Mouse (Mus musculus) kidney, embryonic 14.5 days (tissue): ENCODE measurements around the gene Ldlr. TPM values are rescaled to one million over a fixed set of nuclear protein-coding genes. Genes with fewer than 3 reads are reported as not detected.
"Not testable (repeated sequence)": the region's sequence is repeated elsewhere in the genome, so short reads cannot be mapped to it uniquely, and the experiment has no call there.

Source experiments
- ATAC-seq: fragments of 200-750 bp; cut with Nextera tagmentation; 2 replicates; pipeline ENCODE4 v1.8.0; 2017; ENCODE audit warnings: moderate number of reproducible peaks, mild to moderate bottlenecking, moderate TSS enrichment, moderate library complexity; ENCODE audit not compliant: low FRiP score, low TSS enrichment
- H3K27ac ChIP-seq: fragments of 300-500 bp; sonication (generic); 2 replicates; pipeline ENCODE4 v1.5.1; 2014; ENCODE audit warnings: low read depth, mild to moderate bottlenecking, low read length, moderate library complexity, mixed read lengths
- H3K27me3 ChIP-seq: fragments of 300-500 bp; sonication (generic); 2 replicates; pipeline ENCODE4 v1.6.1; 2014; ENCODE audit warnings: mild to moderate bottlenecking, low read length; ENCODE audit not compliant: control insufficient read depth, insufficient read depth
- H3K36me3 ChIP-seq: fragments of 300-500 bp; sonication (generic); 2 replicates; pipeline ENCODE4 v1.6.1; 2014; ENCODE audit warnings: low read length, mixed read lengths; ENCODE audit not compliant: control insufficient read depth, insufficient read depth
- H3K4me1 ChIP-seq: fragments of 300-500 bp; sonication (generic); 2 replicates; pipeline ENCODE4 v1.6.1; 2014; ENCODE audit warnings: low read length, mixed read lengths; ENCODE audit not compliant: control insufficient read depth, insufficient read depth
- H3K4me2 ChIP-seq: fragments of 300-500 bp; sonication (generic); replicated peaks from 2 replicates; pipeline ENCODE4 v1.6.1; 2014; ENCODE audit warnings: low read depth, mild to moderate bottlenecking, low read length
- H3K4me3 ChIP-seq: fragments of 300-500 bp; sonication (generic); 2 replicates; pipeline ENCODE4 v1.5.1; 2014; ENCODE audit warnings: mild to moderate bottlenecking, low read length
- H3K9ac ChIP-seq: fragments of 300-500 bp; sonication (generic); 2 replicates; pipeline ENCODE4 v1.6.1; 2014; ENCODE audit warnings: low read depth, mild to moderate bottlenecking, low read length, moderate library complexity
- H3K9me3 ChIP-seq: fragments of 300-500 bp; sonication (generic); 2 replicates; pipeline ENCODE4 v1.6.1; 2016; ENCODE audit warnings: low read length; ENCODE audit not compliant: control insufficient read depth
- WGBS: fragments of 180-500 bp; shearing (Covaris S2); extraction: QIAGEN DNeasy Blood & Tissue Kit; methylation state at CpG from one replicate; pipeline ENCODE4 v1.1.7; 2014; 5-methylcytosine and 5-hydroxymethylcytosine counted together
- polyA plus RNA-seq: library from polyadenylated mRNA; unstranded; fragments of >200 nt; fragmentation: Nextera tagmentation; extraction: Ambion mirVana; gene quantifications from 2 replicates; pipeline ENCODE4 v1.2.1, GENCODE M21; 2014

Ldlr gene
- polyA plus RNA-seq, 1 experiment from 2014 or later = 15.8 TPM

GRCm38 (mm10) chr9:21694071-21694470 is 29.2 kb upstream of the Ldlr start:
- no peaks in the 10 kb centered on the region for H3K4me1 ChIP-seq
- H3K27me3 ChIP-seq = no peaks in the 10 kb centered on the region
- no peak overlapping the region for H3K9ac ChIP-seq
- no peak overlapping the region for H3K4me3 ChIP-seq
- no peak overlapping the region for H3K4me2 ChIP-seq
- no peak overlapping the region for H3K27ac ChIP-seq
- no peaks in the 10 kb centered on the region for H3K9me3 ChIP-seq
- peaks cover 79% of the 10 kb centered on the region for H3K36me3 ChIP-seq
- ATAC-seq = no peak

DNA sequence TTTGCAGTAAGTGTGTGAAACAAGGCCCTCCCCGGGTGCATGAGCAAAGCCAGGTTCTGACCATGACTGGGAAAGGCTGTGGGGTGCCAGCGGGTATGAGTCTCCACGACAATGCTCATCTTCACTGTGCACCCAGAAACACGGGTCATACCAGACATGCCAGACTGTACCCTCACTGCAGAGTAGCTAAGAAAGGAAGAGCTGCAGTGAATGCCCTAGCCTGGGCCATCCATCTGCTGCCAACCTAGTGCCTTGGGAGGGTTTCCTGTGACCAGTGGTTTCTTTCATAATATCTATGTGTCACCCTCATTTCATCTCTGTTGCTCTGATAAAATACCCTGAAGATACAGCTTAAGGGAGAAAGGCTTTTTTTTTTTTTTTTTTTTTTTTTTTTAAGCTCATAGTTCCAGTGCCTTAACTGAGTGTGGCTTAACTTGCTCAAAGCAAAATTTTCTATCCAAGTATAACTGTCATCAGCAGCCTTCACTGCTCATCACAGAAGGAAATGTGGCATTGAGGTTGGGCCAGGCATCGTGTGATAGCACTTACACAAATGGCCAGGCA is 28.0 kb upstream of the Ldlr start:
- no peak for ATAC-seq
- H3K36me3 ChIP-seq = peaks cover 80% of the 10 kb centered on the region
- H3K9ac ChIP-seq = no peak overlapping the region

DNA sequence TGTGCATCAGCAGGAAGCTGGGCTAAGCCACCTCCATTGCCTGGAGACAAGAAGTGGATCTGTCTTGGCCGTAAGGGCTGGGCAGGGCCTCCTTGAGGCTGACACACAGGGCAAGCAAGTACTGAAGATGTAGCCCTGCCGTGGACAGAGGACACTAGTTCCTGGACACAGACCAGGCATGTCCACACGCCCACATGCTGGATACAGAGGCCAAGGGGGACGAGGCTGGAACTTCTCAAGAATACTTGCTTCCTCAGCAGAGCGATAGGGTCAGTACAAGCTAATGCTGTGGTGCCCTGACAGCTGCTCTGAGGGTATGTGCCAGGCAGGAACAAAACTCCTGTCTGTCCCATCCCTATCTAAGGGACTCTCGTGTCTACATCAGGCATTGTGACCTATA is 26.2 kb upstream of the Ldlr start:
- Histone ChIP-seq H3K27ac (no peak overlapping the region), H3K4me2 (no peak overlapping the region), H3K4me1 (no peaks in the 10 kb centered on the region), H3K27me3 (no peaks in the 10 kb centered on the region), H3K4me3 (no peak overlapping the region), H3K9ac (no peak overlapping the region), H3K36me3 (peaks cover 86% of the 10 kb centered on the region), H3K9me3 (no peaks in the 10 kb centered on the region)
- 84% methylated on average over 6 of the region's 6 CpGs for WGBS
- no peak for ATAC-seq

More for the DNA sequence above, 28.0 kb upstream of the Ldlr start:
- Histone ChIP-seq H3K9me3 (no peaks in the 10 kb centered on the region), H3K4me3 (no peak overlapping the region), H3K27me3 (no peaks in the 10 kb centered on the region), H3K4me1 (no peaks in the 10 kb centered on the region), H3K27ac (no peak overlapping the region), H3K4me2 (no peak overlapping the region)
- 89% methylated on average over 5 of the region's 5 CpGs for WGBS

GRCm38 (mm10) chr9:21699280-21699679 is 24.0 kb upstream of the Ldlr start:
- H3K4me2 ChIP-seq, H3K27ac ChIP-seq, H3K9ac ChIP-seq, H3K4me1 ChIP-seq, H3K27me3 ChIP-seq, ATAC-seq, H3K9me3 ChIP-seq, H3K4me3 ChIP-seq: not testable (repeated sequence)
- 88% methylated on average over 6 of the region's 6 CpGs for WGBS
- peaks cover 82% of the 10 kb centered on the region for H3K36me3 ChIP-seq

- 93% methylated on average over 14 of the region's 14 CpGs for WGBS
Observed at GRCm38 (mm10) chr9:21701091-21701490, 22.2 kb upstream of the Ldlr start.

DNA sequence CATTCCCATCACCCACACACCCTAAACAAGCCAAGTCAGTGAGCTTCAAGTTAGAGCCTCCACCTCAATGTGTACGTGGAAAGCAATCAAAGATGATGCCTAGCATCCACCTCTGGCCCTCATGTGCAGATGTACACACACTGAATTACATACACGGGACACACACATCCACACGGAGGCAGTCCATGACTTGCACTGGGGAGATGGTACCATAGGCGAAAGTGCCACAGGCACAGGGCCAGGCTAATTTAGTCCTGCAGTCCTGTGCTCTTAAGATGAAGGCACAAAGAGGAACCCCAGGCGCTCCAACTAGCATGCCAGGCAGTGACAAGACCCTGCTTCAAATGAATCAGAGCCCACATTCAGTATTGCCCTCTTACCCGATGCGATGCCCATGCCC is 19.8 kb upstream of the Ldlr start:
- no peak overlapping the region for H3K9ac ChIP-seq
- H3K4me2 ChIP-seq = no peak overlapping the region
- ATAC-seq = no peak
- H3K36me3 ChIP-seq = peaks cover 85% of the 10 kb centered on the region
- H3K27ac ChIP-seq = no peak overlapping the region
- 92% methylated on average over 7 of the region's 7 CpGs for WGBS
- H3K4me3 ChIP-seq = no peak overlapping the region
- H3K4me1 ChIP-seq = no peaks in the 10 kb centered on the region
- H3K27me3 ChIP-seq = no peaks in the 10 kb centered on the region
- no peaks in the 10 kb centered on the region for H3K9me3 ChIP-seq

More at GRCm38 (mm10) chr9:21701091-21701490, 22.2 kb upstream of the Ldlr start:
- Histone ChIP-seq H3K9me3 (no peaks in the 10 kb centered on the region), H3K27me3 (no peaks in the 10 kb centered on the region), H3K4me1 (no peaks in the 10 kb centered on the region), H3K36me3 (peaks cover 82% of the 10 kb centered on the region), H3K4me2 (no peak overlapping the region), H3K4me3 (no peak overlapping the region), H3K9ac (no peak overlapping the region), H3K27ac (no peak overlapping the region)
- no peak for ATAC-seq

DNA sequence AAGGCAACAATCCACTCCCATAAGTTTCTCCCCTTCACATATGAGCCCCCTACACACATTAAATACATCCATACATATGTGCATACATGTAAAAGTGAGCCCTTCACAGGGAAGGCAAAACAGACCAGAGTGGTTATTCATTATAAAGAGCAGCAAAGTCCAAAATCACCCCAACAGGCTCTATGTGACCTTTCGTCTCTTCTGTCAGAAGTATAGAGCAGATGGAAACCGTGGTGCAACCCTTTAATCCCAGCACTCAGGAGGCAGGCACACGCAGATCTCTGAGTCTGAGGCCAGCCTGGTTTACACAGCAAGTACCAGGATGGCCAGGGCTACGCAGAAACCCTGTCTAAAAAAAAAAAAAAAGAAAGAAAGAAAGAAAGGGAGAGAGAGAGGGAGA is 17.2 kb upstream of the Ldlr start:
- no peak for ATAC-seq
- H3K27me3 ChIP-seq = no peaks in the 10 kb centered on the region
- H3K4me3 ChIP-seq = no peak overlapping the region
- WGBS = 95% methylated on average over 4 of the region's 4 CpGs
- H3K4me1 ChIP-seq = no peaks in the 10 kb centered on the region
- no peak overlapping the region for H3K27ac ChIP-seq
- H3K4me2 ChIP-seq = no peak overlapping the region
- no peaks in the 10 kb centered on the region for H3K9me3 ChIP-seq
- H3K36me3 ChIP-seq = peaks cover 63% of the 10 kb centered on the region
- H3K9ac ChIP-seq = no peak overlapping the region

- Histone ChIP-seq H3K27ac (no peak overlapping the region), H3K4me2 (no peak overlapping the region), H3K9me3 (no peaks in the 10 kb centered on the region), H3K36me3 (peaks cover 57% of the 10 kb centered on the region), H3K27me3 (no peaks in the 10 kb centered on the region), H3K9ac (no peak overlapping the region), H3K4me1 (no peaks in the 10 kb centered on the region), H3K4me3 (no peak overlapping the region)
- ATAC-seq = peak; percentile 44
- 89% methylated on average over 8 of the region's 8 CpGs for WGBS
Observed at GRCm38 (mm10) chr9:21706586-21707265, 16.6 kb upstream of the Ldlr start.

- no peak overlapping the region for H3K4me2 ChIP-seq
- no peaks in the 10 kb centered on the region for H3K9me3 ChIP-seq
- no peaks in the 10 kb centered on the region for H3K27me3 ChIP-seq
- no peak overlapping the region for H3K4me3 ChIP-seq
- peaks cover 35% of the 10 kb centered on the region for H3K36me3 ChIP-seq
- no peak for ATAC-seq
- no peaks in the 10 kb centered on the region for H3K4me1 ChIP-seq
- H3K9ac ChIP-seq = no peak overlapping the region
- no peak overlapping the region for H3K27ac ChIP-seq
- WGBS = 93% methylated on average over 3 of the region's 3 CpGs
Observed at GRCm38 (mm10) chr9:21709340-21709739, 13.9 kb upstream of the Ldlr start.
